Mouse (Mus musculus): ENCODE data around the gene Mcoln2.

Mcoln2 gene

DNA sequence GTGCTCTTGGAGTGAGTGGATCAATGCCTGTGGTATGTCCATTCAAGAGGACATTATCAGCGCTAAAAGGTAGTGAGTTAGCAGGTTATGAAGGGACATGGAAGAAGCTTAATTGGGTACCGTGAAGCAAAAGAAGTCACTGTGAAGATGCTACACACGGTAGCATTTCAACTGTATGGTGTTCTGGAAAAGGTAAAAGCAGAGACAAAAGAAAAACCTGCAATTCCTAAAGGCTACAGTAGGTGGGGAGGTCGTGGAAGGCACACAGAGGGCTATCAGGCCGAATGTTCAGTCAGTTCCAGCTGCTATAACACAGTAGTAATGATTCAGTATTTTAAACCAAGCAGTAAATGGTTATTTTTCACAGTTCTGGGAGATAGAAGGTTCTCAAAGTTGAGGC lies 4.1 kb upstream of the Mcoln2 start:
- no peak for DNase-seq (ENCODE audit: extremely low read depth, insufficient read length, low spot score)

DNA sequence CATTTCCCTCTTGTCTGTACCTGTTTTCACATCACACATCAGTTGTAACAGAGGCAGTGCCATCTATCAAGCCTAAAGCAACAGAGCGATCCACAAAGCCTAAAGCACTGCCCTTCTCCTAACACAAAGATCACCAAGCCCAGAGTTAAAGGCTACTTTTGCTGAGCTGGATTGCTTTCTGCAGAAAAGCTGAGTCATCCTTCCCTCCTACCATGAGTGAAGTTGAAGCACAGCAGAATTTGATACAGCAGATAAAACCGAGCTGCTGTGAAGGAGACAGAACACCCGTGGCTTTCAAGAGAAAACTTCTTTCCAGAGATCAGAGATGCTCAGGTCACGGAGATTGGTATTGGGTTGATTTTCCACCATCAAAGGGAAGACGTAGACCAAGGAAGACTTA lies 3.5 kb upstream of the Mcoln2 start:
- DNase-seq (ENCODE audit: extremely low read depth, insufficient read length, low spot score), result no peak

DNA sequence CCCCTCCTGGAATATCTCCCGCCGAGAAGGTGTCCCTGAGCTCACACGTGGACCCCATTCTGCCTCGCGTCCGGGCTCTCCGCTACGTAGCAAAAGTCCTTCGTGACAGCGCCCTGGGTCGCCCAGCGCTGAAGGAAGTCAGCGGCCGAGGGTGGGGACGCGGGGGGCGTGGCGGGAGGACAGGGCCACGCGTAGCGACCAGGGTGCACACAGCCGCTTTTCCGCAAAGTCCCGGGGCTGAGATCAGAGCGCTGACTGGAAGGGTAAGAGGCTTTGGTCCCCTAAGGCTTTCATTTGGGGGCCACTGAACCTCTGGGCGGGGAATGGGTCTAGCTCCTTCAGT lies 396 bp downstream of the Mcoln2 start:
- DNase-seq (ENCODE audit: extremely low read depth, insufficient read length, low spot score), result no peak

DNA sequence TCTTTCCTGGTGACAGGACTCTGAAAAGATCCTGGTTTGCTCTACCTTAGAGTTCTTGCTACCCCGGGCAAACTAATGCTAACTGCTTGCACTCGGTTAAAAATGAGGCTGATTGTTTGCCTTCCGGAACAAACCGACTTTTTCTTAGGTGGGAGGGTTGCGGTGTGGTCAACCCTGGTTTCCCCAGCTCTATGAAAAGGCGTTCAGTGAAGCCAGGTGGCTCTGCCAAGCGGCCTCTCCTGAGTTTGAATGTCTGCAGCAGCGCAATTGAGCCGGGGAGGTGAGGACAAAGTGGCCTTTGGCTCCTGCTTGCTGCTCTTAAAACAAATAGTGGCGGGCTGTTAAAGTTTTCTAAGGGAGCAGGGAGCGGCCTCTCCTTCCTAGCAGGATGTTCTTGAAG lies 927 bp downstream of the Mcoln2 start:
- no peak for DNase-seq (ENCODE audit: extremely low read depth, insufficient read length, low spot score)

DNA sequence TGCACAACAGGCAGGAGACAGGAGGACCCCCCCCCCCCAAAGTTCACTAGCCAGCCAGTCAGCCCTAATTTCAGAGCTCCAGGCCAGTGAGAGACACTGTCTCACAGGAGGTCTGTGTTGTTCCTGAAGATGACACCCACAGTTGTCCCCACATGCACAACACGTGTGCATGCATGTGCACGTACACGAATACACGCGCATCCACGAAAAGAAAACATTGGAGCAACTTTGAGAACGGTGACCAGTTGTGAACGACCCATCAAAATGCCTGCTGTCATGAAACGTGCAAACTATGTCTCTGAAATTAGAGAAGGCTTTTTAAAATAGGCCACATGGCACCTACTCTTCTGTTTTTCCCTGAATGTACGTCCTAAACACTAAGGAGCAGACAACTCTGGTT lies 1.7 kb downstream of the Mcoln2 start:
- DNase-seq (ENCODE audit: extremely low read depth, insufficient read length, low spot score), result no peak

DNA sequence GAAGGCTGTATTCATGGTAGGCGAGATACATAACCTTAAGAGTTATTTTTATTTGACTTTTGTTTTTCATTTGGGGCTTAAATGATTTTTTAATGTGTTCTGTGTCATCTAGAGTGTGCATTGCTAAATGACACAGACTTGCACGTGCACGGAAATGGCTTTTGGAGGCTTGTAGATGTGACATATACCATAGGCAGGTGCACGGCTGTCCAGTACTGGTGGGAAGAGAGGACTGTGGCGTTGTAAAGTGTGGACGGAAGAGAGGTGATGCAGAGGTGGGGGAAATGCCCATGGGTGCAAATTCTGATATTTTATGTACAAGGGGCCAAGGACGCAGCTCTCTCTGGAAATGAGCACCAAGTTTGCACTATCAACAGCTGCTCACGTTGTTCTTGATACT lies 2.1 kb downstream of the Mcoln2 start:
- no peak for DNase-seq (ENCODE audit: extremely low read depth, insufficient read length, low spot score)

DNA sequence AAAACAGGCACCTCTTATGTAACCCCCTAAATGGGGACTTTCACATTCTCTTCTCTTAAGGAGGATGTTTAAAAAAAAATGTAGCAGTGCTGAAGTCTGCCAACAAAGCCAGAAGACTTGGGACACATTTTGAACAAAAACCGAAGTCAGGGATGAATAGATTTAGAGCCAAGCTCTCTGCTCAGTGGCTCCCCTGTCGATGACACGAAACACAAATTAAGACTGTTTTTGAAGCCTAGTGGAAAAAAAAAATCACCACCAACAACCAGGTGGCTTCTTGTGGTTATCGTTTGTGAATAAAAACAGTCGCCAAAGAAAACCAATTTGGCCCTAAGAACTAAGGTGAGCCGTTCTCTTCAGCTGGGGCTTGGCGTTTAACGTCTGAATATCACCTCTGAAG lies 2.7 kb downstream of the Mcoln2 start:
- DNase-seq (ENCODE audit: extremely low read depth, insufficient read length, low spot score), result no peak

DNA sequence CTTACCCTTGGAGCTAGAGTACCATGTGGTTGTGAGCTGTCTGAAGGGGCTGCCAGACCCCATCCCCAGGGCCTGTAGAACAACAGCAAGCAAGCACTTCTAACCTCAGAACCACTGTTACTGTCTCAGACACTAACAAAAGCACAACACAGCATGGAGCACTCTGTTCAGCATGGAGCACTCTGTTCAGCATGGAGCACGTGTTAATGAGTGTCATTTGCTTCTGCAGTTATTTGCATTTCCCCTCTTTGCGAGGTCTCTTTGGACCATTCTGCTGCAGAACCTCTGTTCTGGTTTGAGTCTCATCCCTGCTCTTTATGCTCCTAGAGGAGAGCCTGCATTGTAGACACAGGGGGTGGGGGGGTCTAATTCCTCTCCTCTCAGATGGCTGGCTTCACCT lies 3.3 kb downstream of the Mcoln2 start:
- no peak for DNase-seq (ENCODE audit: extremely low read depth, insufficient read length, low spot score)

DNA sequence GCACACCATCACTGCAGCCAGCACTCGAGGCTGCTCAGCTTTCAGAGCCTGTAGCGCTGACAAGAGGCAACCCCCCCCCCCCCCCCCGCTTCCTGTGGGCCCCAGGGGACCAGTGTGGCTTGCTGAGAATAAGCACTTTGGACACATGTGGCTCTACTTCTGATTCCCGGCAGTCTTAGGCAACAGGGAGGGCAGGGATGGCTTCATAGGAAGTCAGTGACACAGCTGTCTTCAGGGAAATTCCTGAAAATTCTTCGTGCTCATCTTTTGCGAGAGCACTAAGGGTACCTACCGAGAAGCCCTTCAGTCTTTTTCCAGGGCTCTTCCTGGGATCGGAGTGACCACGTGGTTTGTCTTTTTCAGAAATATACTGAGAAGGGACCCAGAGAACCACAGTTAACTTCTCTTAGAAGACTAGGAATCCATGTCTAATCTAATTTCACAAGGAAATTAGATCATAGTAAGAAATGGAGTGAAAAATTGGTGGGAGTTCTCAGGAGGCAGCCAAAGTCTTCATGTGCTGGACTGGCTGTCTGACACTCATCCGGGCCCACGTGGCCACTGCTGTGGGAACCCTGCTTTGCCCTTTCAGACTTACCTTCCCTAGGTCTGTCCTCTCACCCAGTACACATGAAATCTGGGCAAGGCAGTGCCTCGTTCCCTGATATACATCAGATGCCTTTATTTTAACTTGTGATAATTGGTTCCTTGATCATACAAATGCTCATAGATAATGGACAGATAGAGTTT lies 4.4 kb downstream of the Mcoln2 start:
- DNase-seq (ENCODE audit: extremely low read depth, insufficient read length, low spot score), result peak; percentile 64

DNA sequence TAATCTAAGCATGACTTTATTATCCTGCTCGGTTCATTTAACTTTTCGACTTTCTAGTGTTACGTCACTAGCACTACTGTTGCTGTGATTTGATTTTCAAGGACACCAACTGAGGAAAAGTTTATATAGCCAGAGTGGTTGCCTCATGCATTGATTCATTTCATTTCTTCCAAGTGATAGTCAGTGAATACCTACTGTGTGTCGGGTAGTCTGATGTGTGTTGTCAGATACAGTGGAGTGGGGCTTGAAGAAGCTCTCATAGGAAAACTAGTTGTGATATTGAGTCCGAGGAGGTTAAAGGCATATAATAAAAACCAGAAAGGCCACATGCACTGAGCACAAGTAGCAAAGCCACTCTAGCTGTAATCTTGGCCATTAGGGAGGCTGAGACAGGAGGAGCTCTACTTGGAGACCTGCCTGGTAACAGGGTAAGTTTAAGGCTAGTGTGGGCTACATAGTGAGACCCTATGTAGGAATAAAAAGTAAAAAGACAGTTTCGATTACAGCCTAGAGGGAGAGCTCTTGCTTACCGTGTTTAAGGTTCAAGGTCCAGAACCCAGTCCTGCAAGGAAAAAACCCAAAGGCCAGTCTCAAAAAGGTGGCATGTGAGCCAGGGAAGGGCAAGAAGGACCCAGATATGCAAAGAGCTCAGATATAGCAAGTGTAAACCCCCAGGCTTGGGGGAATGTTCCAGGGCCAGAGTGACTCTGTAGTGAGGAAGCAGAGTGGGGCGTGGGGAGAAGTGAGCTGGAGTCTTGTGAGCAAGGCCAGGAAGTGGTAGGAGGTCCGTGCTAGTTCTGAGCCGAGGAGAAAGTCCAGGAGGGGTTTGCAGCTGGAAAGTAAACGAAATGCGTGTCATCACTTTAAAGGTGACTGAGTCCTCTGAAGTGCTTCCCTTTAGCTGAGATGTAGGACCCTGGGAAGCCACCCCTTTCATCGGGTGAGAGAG lies 6.3 kb downstream of the Mcoln2 start:
- DNase-seq (ENCODE audit: extremely low read depth, insufficient read length, low spot score), result no peak

DNA sequence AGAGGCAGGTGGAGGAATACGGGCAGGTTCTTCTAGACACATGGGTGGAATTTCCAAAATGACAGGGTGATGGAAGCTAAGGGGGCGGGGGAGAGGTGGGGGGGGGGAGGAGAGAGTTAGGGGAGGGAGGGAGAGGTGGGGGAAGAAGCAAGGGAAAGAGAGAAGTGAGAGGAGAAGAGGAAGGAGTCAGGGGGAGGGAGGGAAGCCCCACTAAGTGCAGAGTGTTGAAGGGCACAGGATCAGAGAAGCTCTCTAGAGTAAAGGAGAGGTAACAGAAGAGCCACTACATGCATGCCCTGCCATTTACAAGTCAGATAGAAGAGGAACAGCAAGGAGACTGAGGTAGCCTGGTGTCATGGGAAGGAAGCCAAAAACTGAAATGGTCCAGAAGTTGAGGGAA lies 7.2 kb downstream of the Mcoln2 start:
- DNase-seq (ENCODE audit: extremely low read depth, insufficient read length, low spot score), result no peak

DNA sequence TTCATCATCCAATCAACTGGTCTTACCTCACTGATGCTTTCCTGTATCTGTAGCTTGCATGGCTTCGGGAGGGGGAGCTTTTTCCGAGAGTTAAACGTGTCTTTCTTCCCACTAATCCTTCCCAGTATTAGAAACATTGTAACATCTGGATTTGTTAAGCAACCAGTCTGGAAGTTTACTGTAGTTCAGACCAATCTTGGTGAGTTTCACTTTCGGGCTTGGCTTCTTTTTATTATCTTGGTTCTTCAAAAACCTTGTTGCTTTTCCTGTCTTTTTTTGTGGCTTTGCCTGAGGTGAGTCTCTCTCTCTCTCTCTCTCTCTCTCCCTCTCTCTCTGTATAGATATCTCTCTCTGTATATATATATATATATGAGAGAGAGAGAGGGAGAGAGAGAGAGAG lies 8.4 kb downstream of the Mcoln2 start:
- no peak for DNase-seq (ENCODE audit: extremely low read depth, insufficient read length, low spot score)

DNA sequence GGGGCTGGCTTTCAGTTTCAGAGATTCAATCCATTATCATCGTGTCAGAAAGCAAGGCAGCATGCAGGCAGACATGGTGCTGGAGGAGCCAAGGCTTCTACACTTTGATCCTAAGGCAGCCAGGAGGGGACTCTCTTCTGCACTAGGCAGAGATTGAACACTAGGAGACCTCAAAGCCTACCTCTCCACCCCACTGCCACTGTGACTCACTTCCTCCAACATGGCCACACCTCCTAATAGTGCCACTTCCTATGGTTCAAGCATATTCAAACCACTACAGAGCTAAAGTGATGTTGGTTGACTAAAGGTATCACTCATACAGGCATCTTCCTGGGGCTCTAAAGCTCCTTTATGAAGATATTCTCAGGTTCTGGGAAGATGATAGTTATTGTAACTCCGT lies 9.7 kb downstream of the Mcoln2 start:
- DNase-seq (ENCODE audit: extremely low read depth, insufficient read length, low spot score), result no peak

DNA sequence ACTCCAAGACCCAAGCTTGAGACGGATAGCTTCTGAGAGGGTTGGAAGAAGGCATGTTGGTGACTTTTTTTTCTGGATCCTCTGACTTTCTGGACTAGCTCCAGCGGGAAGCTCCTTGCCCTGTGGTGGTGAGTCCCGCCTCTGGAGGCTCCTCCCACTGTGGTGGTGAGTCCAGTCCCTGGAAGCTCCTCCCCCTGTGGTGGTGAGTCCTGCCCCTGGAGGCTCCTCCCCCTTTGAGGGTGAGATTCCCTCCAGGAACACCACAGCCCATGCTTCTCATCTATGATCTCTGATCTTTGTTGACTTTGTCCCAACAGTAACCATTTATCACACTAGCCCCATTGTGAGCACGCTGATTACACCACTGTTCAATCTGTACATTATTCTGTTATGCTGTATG lies 12.6 kb downstream of the Mcoln2 start:
- DNase-seq (ENCODE audit: extremely low read depth, insufficient read length, low spot score), result no peak

DNA sequence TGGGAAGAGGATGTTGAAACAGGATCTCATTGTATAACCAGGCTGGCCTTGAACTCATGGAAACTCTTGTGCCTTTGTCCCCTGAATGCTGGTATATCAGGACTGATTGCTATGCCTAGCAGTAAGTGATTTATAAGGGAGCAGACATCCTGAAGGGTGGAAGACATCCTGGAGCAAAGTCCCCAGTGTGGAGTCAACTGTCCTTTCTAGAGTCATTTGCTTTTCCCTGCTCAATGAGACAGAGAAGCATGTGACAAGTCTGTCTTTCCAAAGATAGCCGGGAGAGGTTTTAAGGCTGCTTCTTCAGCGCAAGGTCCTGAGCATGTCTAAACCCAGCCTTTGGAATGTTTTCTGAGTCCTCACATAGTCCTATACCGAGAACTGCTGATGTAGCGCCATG lies 19.7 kb downstream of the Mcoln2 start:
- no peak for DNase-seq (ENCODE audit: extremely low read depth, insufficient read length, low spot score)

DNA sequence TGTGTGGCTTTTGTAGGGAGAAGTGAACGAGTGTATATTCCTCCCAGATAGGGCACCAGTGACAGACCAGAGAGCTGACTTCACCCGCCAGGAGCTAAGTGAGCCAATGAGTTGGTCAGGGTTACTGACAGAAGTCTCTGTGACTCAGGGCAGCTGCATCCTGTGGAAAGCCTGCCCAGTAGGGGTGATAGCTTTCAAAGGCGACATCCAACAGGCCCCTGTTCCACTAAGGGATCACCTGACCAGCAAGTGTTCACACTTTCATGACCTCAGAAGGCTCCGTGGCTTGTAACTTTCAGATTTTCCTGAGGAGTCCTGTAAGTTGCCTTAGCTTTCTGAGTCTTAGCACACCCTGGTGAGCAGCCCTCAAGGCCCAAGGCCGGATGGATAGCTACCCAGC lies 23.4 kb downstream of the Mcoln2 start:
- DNase-seq (ENCODE audit: extremely low read depth, insufficient read length, low spot score), result no peak

DNA sequence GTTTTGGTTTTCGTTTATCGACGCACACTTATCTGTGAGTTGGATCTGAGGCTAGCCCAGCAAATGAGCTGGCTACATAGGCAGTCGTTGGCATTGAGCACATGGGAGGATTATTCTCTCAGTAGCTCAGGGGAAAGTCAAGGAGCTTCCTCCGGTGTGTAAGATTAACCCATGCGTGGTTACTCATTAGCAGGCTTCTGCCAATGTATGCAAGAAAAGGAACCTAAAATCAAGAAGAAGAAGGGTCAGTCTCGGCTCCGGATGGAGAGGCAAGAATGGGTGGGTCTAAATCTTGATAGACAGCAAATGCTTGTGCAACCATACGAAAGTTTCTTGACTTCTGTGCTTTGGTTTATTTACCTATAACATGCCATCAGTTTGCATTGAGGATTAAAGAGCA lies 24.6 kb downstream of the Mcoln2 start:
- no peak for DNase-seq (ENCODE audit: extremely low read depth, insufficient read length, low spot score)

DNA sequence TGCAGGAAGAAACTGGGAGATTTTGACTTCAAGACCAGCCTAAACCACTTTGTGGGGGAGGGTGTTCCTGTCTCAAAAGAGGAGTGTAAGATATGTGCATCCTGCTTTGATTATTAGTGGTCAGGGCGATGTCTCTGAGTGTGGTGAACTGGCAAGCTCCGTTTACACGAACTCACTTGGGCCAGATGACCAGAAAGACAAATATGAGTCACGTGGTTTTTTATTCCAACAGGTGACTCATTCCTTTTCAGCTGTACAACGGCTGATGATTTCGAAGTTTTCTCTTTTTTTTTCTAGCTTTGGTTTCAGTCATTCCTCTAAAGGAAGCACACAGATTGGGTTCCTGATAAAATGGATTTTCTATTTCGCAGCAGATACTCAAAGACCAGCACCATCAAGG lies 27.7 kb downstream of the Mcoln2 start:
- no peak for DNase-seq (ENCODE audit: extremely low read depth, insufficient read length, low spot score)

DNA sequence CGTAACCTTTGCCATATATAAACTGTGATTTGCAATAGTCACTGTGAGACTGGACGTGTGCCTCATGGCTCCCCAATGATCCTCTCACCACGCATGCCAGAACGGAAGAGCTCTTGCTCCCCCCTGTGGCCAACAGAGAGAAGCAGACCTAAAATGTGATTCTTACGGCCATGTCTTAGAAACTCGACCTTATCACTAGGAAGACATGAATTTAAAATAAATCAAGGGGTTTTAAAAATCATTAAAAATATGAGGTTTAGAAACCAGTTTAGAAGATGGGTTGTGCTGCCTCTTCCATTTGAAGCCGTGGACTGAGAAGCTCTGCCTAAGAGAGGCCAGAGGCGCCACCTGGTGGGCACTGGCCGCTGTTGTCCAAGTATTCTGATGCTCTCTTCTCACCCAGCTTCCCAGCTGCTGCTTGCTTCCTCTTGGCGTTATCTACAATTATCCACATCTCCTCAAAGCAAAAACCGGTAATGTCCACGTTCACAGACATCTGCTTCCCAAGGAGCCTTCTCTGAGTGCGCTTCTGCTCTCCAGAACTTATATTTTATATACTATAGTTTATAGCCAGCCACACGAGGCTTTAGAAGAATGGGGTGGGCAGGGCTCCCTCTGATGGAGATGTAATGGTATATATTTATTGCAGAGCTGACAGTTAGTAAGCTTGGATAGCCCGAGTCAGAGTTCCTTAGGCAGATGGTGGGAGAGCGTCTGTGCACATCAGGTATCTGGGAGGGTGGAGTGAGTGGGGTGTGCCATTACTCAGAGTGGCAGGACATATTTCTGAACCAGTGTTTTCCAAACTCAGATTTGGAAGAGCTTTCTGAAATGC lies 28.3 kb downstream of the Mcoln2 start:
- peak; percentile 65 for DNase-seq (ENCODE audit: extremely low read depth, insufficient read length, low spot score)

DNA sequence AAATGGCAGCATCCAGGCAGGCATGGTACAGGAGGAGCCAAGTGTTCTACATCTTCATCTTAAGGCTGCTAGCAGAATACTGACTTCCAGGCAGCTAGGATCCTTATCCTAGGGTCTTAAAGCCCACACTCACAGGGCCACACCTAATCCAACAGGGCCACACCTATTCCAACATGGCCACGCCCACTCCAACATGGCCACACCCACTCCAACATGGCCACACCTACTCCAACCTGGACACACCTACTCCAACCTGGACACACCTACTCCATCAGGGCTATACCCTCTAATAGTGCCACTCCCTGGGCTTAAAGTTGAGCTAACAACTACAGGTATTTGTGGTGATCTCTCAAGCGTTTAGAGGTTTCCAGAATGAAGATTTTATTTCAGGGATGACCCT lies 30.7 kb downstream of the Mcoln2 start:
- DNase-seq (ENCODE audit: extremely low read depth, insufficient read length, low spot score), result no peak

DNA sequence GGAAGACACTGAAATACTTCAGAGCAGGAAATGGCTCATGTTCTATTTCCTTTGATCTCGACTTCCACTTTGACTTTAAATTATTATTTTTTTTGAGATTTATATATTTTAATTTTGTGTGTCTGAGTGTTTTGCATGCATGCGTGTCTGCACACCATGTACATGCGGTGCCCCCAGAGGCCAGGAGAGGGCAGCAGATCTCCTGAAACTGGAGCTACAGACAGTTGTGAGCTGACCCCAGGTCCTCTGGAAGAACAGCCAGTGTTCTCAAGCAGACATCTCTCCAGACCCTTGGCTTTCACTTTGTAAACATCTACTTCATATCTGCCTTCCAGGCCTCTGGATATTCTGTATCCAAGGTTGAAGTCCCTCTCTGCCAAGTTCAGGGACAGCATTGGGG lies 31.4 kb downstream of the Mcoln2 start:
- DNase-seq (ENCODE audit: extremely low read depth, insufficient read length, low spot score), result no peak
